Mouse (Mus musculus): ENCODE data around the gene Zmynd12. TPM values are rescaled to one million over a fixed set of nuclear protein-coding genes. Genes with fewer than 3 reads are reported as not detected.

Gene Zmynd12
- 0.33 and 0.34 TPM in 2 replicates for polyA plus RNA-seq (2012; rRNA removed)

DNA sequence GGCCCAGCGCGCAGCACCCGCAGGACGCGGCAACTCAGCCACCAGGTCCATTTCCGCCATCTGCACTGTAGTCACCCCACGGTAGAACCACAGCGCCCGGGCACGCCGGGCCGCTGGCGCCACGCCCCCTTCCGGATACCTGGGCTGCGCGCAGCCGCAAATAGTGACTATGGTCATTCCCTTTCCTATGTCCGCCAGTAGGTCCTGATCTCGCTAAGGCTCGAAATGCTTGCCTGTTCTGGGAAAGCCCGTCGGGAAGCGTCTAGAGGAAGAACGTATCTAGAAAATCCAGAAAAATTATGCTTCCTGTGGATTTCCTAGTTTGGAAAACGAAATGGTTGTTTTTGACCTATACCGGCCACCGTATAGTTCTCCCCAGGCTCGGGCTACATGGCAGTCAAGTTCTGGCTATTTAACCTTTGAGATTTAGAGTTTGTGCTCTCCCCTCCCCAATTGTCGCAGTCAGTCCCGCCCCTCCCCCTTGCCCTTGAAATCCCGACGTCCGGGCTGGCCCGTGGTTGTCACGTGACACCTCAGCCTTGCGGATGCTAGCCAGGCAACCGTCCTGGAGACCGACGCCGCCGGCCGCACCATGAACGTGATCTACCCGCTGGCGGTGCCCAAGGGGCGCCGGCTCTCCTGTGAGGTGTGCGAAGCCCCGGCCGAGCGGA is at the start of gene Zmynd12, which contains the start of gene Ppcs:
Gene Zmynd12 (plus strand): TSS at position 521 of the 671 bp plus-strand sequence.
Gene Ppcs (minus strand): TSS at position 127 of the 671 bp plus-strand sequence.

DNA sequence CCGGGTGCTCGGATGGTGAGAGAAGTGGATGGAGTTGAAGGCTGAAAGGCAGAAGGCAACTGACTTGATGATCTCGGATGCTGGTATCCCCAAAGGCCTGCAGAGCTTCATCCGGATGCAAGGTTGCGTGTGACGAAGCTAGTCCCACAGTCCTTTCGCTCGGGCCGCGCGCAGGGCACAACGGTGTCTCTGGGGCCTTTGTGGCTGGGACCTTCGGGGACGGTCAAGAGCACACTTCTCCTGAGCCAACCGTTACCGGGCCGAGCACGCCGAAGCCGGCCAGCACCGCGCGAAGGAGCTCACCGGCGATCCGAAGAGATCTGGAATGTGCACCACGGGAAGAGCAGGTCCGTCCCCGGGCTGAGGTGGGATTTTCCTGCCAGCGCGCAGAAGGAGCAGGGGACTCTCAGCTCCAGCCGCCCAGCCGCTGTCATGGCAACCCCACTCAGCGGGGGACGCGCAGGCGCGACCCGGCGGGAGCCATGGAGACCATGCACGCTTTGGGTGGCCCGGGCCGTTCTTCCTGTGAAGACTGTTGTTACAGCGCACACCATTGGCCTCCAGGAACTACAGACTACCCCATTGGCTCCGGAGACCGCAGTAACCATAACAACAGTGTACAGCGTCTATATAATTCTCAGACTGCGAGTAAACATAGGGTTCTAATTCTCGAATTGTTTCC is 7.4 kb upstream of the Zmynd12 start, which contains the start of gene Ccdc30:
Gene Ccdc30 (minus strand): TSS at position 450 of the 682 bp plus-strand sequence.

GRCm38 (mm10) chr4:119492291-119492932 is 69.8 kb downstream of the Zmynd12 start, which contains the start of gene Rimkla:
Gene Rimkla, minus strand, starts transcription at chr4:119492628.

Other genes starting within 250 kb of the Zmynd12 start
- 6.8 and 8.7 TPM in 2 replicates for gene Zfp691, start 248.6 kb upstream of the Zmynd12 start, polyA plus RNA-seq (2012; rRNA removed)
- gene Ermap, start 232.8 kb upstream of the Zmynd12 start, polyA plus RNA-seq (2012; rRNA removed) = 0.85 and 1.5 TPM in 2 replicates
- 151 and 155 TPM in 2 replicates for gene Svbp, start 227.5 kb upstream of the Zmynd12 start, polyA plus RNA-seq (2012; rRNA removed)
- 0.43 and 0.93 TPM in 2 replicates for gene Tmem269, start 204.6 kb upstream of the Zmynd12 start, polyA plus RNA-seq (2012; rRNA removed)
- 12.0 and 16.6 TPM in 2 replicates for gene AU022252, start 190.1 kb upstream of the Zmynd12 start, polyA plus RNA-seq (2012; rRNA removed)
- 28.5 and 56.8 TPM in 2 replicates for gene P3h1, start 189.9 kb upstream of the Zmynd12 start, polyA plus RNA-seq (2012; rRNA removed)
- 0.98 and 1.4 TPM in 2 replicates for gene Cldn19, start 167.4 kb upstream of the Zmynd12 start, polyA plus RNA-seq (2012; rRNA removed)
- gene Ybx1, start 128.2 kb upstream of the Zmynd12 start, polyA plus RNA-seq (2012; rRNA removed) = 750 and 835 TPM in 2 replicates
- gene Ppih, start 102.3 kb upstream of the Zmynd12 start, polyA plus RNA-seq (2012; rRNA removed) = 71.5 and 83.2 TPM in 2 replicates
- 9.8 and 10.3 TPM in 2 replicates for gene Ccdc30, start 7.3 kb upstream of the Zmynd12 start, polyA plus RNA-seq (2012; rRNA removed)
- gene Ppcs, start 394 bp upstream of the Zmynd12 start, polyA plus RNA-seq (2012; rRNA removed) = 10.9 and 12.3 TPM in 2 replicates
- 14.6 and 15.4 TPM in 2 replicates for gene Rimkla, start 69.8 kb downstream of the Zmynd12 start, polyA plus RNA-seq (2012; rRNA removed)
- gene Foxj3, start 114.2 kb downstream of the Zmynd12 start, polyA plus RNA-seq (2012; rRNA removed) = 33.8 and 35.5 TPM in 2 replicates
- gene Frg2f1, start 116.7 kb downstream of the Zmynd12 start, polyA plus RNA-seq (2012; rRNA removed) = 9.1 and 9.2 TPM in 2 replicates
- gene Guca2a, start 214.9 kb downstream of the Zmynd12 start, polyA plus RNA-seq (2012; rRNA removed) = not detected in 2 replicates
- gene Guca2b, start 236.1 kb downstream of the Zmynd12 start, polyA plus RNA-seq (2012; rRNA removed) = 0.10 TPM in 1 of 2 replicates, not detected in the other